Mouse (Mus musculus) embryo, embryonic 9.5 days (tissue): ENCODE measurements around the gene Gpsm2.
"Not testable (repeated sequence)": the region's sequence is repeated elsewhere in the genome, so short reads cannot be mapped to it uniquely, and the experiment has no call there.

Source experiments
- DNase-seq: peaks from one replicate; pipeline ENCODE4 v3.0.0-alpha.2; 2017; ENCODE audit errors: extremely low spot score

Gpsm2 gene

GRCm38 (mm10) chr3:108726413-108726812 is 4.3 kb upstream of the Gpsm2 start:
- DNase-seq = no peak

GRCm38 (mm10) chr3:108721076-108721991 is 775 bp downstream of the Gpsm2 start:
- peak; percentile 41 for DNase-seq

GRCm38 (mm10) chr3:108719761-108720160 is 2.3 kb downstream of the Gpsm2 start:
- DNase-seq = no peak

GRCm38 (mm10) chr3:108719357-108719756 is 2.8 kb downstream of the Gpsm2 start:
- DNase-seq = no peak

GRCm38 (mm10) chr3:108717896-108718502 is 4.1 kb downstream of the Gpsm2 start:
- DNase-seq = no peak

- no peak for DNase-seq
Measured at GRCm38 (mm10) chr3:108714837-108715236, 7.3 kb downstream of the Gpsm2 start.

- no peak for DNase-seq
Measured at GRCm38 (mm10) chr3:108713065-108713675, 8.9 kb downstream of the Gpsm2 start.

- no peak for DNase-seq
Measured at GRCm38 (mm10) chr3:108711296-108711695, 10.8 kb downstream of the Gpsm2 start.

- no peak for DNase-seq
Measured at GRCm38 (mm10) chr3:108702789-108703188, 19.3 kb downstream of the Gpsm2 start.

GRCm38 (mm10) chr3:108701256-108701655 is 20.9 kb downstream of the Gpsm2 start:
- DNase-seq = no peak

GRCm38 (mm10) chr3:108699786-108700185 is 22.3 kb downstream of the Gpsm2 start:
- no peak for DNase-seq

GRCm38 (mm10) chr3:108698662-108699061 is 23.4 kb downstream of the Gpsm2 start:
- DNase-seq = no peak

- DNase-seq = no peak
Measured at GRCm38 (mm10) chr3:108694321-108694720, 27.8 kb downstream of the Gpsm2 start.

GRCm38 (mm10) chr3:108689979-108690378 is 32.1 kb downstream of the Gpsm2 start:
- DNase-seq = no peak

- DNase-seq = no peak
Measured at GRCm38 (mm10) chr3:108689446-108689845, 32.7 kb downstream of the Gpsm2 start.

- DNase-seq = no peak
Measured at GRCm38 (mm10) chr3:108689015-108689441, 33.1 kb downstream of the Gpsm2 start.

- no peak for DNase-seq
Measured at GRCm38 (mm10) chr3:108685701-108686100, 36.4 kb downstream of the Gpsm2 start.

- DNase-seq = not testable (repeated sequence)
Measured at GRCm38 (mm10) chr3:108683597-108683996, 38.5 kb downstream of the Gpsm2 start.

- DNase-seq = no peak
Measured at GRCm38 (mm10) chr3:108681004-108681403, 41.1 kb downstream of the Gpsm2 start.

GRCm38 (mm10) chr3:108676616-108677015 is 45.5 kb downstream of the Gpsm2 start:
- DNase-seq = no peak

GRCm38 (mm10) chr3:108660941-108661340 is 61.2 kb downstream of the Gpsm2 start:
- no peak for DNase-seq

GRCm38 (mm10) chr3:108658612-108659011 is 63.5 kb downstream of the Gpsm2 start:
- DNase-seq = no peak

GRCm38 (mm10) chr3:108655486-108655885 is 66.6 kb downstream of the Gpsm2 start:
- no peak for DNase-seq
